Mouse (Mus musculus): ENCODE results near the gene Aebp1.

Aebp1 gene

DNA sequence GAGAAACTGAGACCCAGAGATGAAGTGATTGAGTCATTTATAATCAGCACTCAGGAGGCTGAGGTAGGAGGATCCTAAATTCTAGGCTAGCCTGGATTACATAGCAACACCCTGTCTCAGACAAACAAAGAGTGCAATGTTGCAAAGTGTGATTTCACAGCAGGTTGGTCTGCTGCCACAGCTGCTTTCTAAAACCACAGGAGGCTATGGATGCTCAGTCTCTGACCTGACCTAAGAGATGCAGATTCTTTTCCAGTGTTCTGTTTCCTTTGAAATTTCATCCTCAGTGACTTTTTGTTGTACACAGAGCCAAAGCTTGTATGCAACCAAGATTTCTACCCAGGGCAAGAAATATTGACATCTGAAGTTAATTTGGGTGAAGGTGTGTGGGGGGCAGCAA lies 6.3 kb upstream of the Aebp1 start:
- DNase-seq (ENCODE audit: inconsistent age in 2 of 2, low spot score in 1 of 2) = no peak

DNA sequence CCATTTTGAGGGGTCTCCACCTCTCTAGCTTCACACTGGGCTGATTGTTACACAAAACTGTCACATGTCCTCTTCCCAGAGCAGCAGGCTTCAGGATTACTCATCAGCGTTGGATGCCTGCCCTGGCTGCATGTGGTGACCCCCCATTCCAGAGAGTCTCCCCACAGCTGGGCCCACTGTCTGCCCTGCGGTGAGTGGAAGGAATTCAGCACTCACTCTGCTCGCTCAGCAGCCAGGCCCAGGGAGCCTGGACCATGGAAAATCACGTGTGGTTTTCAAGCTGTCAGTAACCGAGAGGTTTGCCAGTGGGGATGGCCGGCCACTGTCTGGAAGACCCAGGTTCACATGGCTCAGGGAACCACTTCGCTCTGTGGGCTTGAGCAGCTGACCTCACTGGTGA lies 5.8 kb upstream of the Aebp1 start:
- DNase-seq (ENCODE audit: inconsistent age in 2 of 2, low spot score in 1 of 2) = peak; percentile 65 to 73

DNA sequence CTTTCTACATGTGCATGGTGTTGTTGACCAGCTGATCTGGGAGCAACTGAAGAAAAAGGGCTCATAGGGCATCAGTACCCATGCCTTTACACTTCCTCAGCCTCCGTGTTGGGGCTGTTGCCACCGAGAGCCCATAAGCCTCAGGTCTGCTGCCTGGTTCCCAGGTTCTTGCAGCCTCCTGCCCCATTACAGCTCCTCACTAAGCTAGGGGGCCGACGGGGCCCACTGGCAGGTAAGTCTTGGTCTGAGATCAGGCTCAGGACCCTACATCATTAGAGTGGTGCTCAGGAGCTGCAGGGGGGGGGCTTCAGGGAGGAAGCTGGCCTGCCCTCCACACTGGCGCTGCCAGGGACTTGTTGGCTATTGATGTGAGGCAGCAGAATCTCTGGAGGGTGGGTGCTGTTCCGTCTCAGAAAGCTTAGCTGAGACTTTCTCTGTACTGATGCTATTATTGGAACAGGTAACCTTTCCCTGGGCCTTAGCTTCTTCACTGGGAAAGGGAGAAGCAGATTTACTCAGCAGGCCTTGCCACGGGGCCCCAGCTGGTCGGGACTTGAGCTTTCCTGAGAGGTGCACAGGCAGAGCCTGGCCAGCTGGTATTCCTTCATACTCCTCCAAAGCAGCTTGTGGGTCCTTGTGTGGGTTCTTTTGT lies 5.1 kb upstream of the Aebp1 start:
- DNase-seq (ENCODE audit: inconsistent age in 2 of 2, low spot score in 1 of 2) = peak in 1 of 2 experiments; percentile 19

DNA sequence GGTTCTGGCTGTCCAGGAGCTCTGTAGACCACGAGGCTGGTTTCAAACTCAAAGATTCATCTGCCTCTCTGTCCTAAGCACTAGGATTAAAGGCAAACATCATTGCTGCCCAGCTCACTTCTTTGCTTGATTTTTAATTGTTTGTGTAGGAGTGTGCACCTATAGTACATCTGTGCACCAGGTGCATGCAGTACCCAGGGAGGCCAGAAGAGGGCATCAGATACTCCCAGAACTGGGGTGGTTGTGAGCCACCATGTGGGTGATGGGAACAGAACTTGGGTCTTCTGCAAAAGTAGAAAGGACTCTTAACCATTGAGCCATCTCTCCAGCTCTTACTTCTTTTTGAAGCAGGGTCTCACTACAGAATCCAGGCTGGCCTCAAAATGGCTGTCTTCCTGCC lies 3.0 kb upstream of the Aebp1 start:
- peak in 1 of 2 experiments; percentile 36 for DNase-seq (ENCODE audit: inconsistent age in 2 of 2, low spot score in 1 of 2)

DNA sequence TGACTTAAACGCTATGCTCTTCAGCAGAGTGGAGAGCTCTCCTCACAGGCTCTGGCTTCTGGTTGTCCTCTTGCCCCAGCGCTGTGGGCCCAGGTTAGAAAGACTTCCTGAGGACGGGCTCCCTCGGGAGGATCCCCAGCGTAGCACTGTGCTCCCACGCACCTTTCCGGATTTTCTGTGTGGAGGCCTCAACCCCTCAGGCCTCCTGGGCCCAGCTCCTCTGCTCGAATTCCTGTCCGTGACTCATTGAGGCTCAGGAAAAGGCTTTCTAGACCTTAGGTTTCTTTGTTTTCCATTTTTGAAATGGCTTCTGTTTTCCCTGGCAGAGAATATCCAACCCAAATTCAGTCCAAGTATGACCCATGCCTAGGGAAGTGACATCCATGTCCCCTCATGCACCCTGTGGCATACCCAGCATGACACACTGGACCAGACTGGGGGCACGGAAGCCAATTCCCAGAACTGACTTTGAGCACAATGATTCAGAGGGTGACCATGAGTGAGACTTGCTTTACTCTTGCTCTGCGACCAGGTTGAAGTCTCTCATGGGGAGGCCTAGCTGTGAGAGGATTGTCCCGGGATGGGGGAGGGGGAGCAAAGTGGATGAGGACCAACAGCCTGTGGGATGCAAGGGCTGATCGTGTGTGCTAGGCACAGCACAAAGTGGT lies 1.7 kb upstream of the Aebp1 start:
- DNase-seq (ENCODE audit: inconsistent age in 2 of 2, low spot score in 1 of 2) = peak; percentile 27 to 81

DNA sequence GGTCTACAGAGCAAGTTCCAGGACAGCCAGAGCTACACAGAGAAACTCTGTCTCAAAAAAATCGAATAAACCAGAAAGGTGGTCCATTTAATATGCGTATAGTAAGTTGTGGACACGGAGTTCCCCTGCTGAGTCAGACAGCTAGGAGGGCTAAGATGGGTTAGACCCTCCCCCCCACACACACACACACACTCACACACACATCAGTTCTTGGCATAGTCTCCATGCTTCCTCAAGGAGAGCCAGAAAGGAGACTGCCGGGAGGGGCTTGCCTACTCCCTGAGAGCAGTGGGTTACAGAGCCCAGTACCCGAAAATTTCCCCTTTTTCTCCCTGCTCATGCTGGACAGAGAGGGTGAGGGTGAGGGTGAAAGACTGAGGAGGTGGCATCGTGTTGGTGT lies 1.1 kb upstream of the Aebp1 start:
- DNase-seq (ENCODE audit: inconsistent age in 2 of 2, low spot score in 1 of 2) = peak; percentile 26 to 52

DNA sequence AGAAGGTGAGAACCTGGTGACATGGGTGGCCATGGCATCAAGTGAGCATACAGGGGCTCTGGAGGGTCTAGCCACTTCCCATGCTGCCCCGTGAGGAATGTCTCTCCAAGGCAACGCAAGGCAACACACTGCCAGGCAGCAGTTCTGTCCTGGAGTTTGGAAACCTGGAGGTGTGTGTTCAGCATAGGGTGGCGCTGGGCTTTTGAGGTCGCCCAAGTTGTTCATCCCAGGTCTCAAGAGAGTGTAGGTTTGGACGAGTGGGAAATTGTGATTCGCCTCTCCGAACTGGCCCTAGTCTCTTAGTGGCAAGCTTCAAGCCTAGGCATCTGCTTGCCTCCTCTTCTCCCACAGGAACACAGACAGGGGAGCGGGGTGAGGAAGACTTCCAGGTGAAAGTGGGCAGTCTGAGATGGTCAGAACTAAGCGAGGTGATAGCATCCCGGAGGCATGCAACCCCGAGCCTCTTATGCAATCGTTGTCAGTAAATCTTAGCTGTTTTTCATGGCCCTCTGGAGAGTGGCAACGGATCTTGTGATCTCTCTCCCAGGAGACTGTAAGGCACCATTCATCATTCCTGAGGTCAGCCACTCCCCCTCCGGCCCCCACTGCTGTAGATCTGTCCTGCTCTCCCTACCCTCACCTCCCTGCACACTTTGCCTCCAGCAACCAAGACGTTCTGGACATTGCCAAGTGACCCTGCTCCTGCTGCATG lies 803 bp downstream of the Aebp1 start:
- DNase-seq (ENCODE audit: inconsistent age in 2 of 2, low spot score in 1 of 2) = peak; percentile 91 to 96

DNA sequence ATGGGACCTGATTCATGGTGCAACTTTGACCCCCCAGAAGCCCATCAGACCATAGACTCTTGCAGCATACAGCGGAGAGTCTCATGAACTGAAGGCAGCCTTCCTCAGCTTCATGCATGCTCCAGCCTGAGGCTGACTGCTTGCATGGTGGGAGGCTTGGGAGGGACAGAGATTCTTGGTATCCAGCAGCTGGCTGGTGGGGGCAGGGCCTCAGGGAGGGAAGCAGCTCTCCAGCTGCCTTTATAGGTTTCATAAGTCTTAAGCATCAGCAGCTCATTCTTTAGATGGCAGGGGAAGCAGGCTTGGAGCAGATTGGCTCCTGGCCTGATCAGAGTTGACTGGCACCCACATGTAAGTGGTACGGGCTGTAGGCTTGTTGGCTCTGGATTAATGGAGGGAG lies 5.4 kb downstream of the Aebp1 start:
- DNase-seq (ENCODE audit: inconsistent age in 2 of 2, low spot score in 1 of 2) = peak in 1 of 2 experiments; percentile 28

DNA sequence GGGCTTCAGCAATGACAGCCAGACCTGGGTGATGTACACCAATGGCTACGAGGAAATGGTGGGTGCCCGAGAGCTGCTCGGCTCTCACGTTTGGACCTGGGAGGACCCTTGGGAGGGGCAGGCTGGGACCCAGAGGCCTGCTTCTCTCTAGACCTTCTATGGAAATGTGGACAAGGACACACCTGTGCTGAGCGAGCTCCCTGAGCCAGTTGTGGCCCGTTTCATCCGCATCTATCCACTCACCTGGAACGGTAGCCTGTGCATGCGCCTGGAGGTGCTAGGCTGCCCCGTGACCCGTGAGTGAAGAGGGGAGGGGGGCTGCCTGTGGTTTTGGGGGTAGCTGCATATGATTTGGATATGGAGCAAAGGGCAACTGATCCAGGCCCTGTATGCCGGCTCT lies 6.6 kb downstream of the Aebp1 start:
- peak in 1 of 2 experiments; percentile 28 for DNase-seq (ENCODE audit: inconsistent age in 2 of 2, low spot score in 1 of 2)

DNA sequence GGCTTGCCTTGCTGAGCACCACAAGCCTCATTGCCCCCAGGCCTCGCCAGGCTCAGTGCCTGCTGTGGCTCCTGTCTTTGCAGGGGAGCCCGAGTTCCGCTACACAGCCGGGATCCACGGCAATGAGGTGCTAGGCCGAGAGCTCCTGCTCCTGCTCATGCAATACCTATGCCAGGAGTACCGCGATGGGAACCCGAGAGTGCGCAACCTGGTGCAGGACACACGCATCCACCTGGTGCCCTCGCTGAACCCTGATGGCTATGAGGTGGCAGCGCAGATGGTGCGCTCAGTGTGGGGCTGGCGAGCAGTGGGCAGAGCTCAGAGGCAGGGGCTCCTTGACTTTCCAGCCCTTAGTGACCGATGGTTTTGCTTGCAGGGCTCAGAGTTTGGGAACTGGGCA lies 7.6 kb downstream of the Aebp1 start:
- DNase-seq (ENCODE audit: inconsistent age in 2 of 2, low spot score in 1 of 2) = peak in 1 of 2 experiments; percentile 46

DNA sequence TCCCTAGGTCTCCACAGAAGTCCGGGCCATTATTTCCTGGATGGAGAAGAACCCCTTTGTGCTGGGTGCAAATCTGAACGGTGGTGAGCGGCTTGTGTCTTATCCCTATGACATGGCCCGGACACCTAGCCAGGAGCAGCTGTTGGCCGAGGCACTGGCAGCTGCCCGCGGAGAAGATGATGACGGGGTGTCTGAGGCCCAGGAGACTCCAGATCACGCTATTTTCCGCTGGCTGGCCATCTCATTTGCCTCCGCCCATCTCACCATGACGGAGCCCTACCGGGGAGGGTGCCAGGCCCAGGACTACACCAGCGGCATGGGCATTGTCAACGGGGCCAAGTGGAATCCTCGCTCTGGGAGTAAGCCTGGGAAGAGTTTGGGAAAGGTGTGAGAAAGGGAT lies 8.3 kb downstream of the Aebp1 start:
- peak in 1 of 2 experiments; percentile 42 for DNase-seq (ENCODE audit: inconsistent age in 2 of 2, low spot score in 1 of 2)

DNA sequence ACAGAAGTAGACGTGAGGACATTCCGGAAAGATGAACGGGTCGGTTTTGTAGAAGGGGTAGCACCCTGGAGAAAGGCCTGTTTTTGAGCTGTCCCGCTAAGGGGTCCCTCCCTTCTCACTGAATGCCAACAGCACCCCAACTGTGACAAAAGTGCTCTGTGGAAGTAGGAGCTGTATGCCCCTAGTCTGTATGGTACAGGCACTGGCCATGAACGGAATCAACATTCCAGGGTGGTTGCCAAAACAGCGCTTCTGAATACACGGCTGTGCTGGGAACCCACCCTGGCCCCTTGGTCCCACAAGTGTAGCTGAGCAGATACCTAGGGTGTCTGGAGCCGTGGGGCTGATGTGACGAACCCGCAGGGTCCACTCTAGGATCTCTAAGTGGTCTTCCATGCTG lies 11.0 kb downstream of the Aebp1 start:
- DNase-seq (ENCODE audit: inconsistent age in 2 of 2, low spot score in 1 of 2) = peak; percentile 18 to 68

DNA sequence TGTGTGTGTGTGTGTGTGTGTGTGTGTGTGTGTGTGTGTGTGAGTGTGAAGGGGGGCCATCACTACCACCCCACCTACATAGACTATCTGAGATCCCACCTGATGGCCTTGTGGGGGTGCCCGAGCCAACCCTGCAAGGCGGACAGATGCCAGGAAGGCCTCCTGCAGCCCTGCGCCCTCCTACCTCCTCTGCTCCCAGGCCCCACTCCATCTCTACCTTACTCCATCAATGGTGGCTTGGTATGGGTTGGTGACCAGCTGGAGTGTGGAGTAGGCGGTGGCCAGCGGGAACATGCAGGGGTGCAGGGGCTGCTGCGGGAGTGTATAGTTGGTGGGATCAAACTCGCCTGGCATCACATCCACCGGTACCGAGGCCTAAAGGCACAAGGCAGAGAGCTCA lies 11.4 kb downstream of the Aebp1 start:
- DNase-seq (ENCODE audit: inconsistent age in 2 of 2, low spot score in 1 of 2) = peak in 1 of 2 experiments; percentile 51

DNA sequence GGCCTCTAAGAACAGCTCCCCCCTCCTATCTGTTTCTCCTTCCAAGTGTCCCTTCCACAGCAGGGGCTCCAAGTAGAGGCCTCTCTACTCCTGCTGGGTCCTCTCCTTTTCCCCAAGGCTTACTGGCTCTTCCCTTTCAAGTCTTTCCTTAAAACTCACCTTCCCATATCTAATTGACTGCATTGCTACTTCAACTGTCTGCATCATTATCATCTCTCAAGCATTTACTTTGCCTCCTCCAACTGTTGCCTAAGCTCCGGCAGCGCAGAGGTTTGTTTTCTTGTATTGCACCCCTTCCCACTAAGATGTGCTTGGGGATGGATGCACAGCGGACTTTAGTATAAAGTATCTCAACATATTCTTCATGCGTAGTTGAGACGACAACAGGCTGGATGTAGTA lies 15.7 kb downstream of the Aebp1 start:
- peak in 1 of 2 experiments; percentile 62 for DNase-seq (ENCODE audit: inconsistent age in 2 of 2, low spot score in 1 of 2)

DNA sequence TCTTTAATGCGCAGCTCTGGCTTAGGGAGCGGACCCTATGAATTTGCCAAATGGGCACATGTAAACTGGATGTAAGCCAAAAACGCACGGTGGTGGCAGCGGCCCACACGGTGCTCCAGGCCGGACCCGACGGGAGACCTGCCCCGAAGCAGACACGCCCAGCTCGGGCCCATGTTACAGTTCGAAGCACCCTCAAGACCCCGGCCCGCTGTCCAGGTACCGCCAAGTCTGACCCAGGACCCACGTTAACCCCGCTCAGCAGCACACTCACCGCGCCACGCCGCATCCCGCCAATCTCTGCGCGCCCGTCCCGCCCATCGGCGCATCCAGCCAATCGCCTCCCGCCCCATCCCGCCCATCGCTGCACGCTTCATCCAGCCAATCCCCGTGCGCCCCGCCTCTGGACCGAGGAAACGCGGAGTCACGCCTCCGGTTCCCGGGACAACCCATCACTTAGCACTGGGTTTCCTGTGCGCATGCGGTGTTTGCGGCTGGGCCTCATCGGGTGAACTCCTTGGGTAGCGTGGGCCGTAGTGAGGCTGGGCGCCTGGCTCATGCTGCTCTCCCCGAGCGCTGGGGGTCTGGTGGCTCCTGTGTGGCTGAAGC lies 16.3 kb downstream of the Aebp1 start, which contains the start of gene Pold2:
Pold2 (minus strand) TSS at position 372 of the 606 bp plus-strand sequence.
- DNase-seq (ENCODE audit: inconsistent age in 2 of 2, low spot score in 1 of 2) = peak; percentile 98

DNA sequence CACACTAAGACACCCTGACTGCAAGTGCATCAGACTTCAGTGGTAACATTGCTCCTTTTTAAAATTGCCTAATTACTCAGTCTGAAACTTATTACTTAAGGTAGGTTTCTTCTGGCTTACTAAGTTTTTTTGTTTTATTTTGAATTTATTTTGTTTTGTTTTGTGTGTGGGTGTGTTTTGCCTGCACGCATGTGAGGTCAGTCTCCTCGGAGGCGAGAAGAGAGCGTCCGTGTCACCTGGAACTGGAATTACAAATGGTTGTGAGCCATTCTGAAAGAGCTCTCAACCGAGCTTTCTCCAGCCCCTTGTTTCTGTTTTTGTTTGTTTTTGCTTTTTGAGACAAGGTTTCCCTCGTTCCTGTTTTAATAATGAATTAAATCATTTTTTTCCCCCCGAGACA lies 16.9 kb downstream of the Aebp1 start:
- DNase-seq (ENCODE audit: inconsistent age in 2 of 2, low spot score in 1 of 2) = no peak

DNA sequence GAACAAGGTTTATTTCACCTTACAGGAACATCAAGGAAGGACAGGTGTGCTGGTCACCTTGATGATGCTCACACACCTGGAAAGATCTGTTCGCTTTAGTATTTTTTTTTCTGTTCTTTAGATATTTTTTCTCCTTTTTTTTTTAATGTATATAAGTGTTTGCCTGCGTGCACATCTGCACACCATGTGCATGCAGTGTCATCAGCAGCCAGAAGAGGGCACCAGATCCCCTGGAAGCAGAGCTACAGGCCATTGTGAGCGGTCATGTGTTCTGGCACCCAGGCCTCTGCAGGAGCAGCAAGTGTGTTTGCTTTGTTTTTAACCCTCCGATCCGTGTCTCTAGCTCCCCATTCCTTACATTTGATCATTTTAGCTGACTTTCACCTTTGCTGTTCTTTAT lies 18.2 kb downstream of the Aebp1 start:
- peak; percentile 49 to 77 for DNase-seq (ENCODE audit: inconsistent age in 2 of 2, low spot score in 1 of 2)

DNA sequence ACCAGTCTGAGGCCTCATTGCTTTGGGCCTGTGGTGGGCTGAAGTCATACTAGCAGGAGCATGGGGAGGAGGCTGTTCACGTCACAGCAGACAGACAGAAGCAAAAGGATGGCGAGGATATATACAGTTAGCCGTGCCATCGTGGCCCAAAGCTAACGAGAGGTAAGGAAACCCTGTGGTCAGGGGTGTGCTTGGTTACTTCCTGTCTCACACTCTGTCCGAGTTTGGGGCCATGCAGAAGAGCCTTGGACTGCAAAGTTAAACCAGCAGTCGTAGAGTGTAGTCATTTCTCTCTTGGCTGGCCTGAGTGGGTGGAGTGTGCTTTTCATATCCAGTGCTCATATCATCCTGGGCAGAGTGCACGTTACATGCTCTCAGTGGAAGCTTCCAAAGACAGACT lies 20.8 kb downstream of the Aebp1 start:
- DNase-seq (ENCODE audit: inconsistent age in 2 of 2, low spot score in 1 of 2) = no peak

DNA sequence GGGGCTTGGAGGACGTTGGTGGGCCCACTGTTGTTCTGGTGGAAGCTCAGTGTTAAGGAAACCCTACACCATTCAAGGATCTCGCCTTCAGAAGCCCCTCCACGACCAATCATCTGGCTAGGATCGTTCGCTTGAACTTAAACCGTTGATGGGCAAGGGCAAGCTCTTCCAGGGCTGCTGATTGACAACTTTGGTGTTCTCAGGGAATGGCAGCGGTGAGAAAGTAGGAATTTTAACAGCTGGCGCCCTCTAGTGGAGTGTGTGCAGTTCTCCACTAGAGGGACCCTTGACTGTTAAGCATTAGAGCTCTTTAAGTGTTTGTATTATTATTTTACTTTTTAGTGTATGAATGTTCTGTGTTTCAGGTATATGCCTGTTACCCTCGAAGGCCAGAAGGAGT lies 24.4 kb downstream of the Aebp1 start:
- peak; percentile 53 to 85 for DNase-seq (ENCODE audit: inconsistent age in 2 of 2, low spot score in 1 of 2)

DNA sequence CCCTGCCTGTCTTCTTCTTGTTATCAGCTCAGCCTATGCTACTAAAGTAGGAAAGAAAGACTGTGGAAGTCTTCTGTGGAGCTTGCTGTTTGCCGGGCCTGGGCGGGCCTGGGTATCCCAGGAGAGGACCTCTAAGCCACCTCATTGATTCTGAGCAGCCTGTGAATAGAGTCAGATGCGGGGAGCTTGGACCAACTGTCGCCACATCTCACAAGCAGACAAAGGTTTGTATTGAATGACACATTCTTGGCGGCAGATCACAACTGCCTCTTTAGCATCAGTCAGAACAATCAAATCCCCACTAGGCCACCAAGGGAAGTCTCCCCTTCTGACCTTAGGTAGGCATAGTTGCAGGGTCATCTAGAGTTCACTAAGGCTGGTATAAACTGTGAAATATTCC lies 25.5 kb downstream of the Aebp1 start:
- no peak for DNase-seq (ENCODE audit: inconsistent age in 2 of 2, low spot score in 1 of 2)

DNA sequence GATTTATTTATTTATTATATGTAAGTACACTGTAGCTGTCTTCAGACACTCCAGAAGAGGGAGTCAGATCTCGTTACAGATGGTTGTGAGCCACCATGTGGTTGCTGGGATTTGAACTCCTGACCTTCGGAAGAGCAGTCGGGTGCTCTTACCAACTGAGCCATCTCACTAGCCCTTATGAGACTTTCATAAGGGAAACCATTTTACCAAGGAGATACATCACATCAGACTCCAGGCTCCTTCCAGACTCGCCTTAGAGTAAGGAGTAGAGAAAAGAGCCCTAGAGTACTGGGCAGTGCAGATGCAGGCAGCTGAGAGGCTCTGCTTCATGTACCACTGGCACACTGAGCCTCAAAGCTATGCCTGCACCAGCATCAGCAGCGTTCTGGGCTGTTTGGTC lies 26.8 kb downstream of the Aebp1 start:
- DNase-seq (ENCODE audit: inconsistent age in 2 of 2, low spot score in 1 of 2) = peak in 1 of 2 experiments; percentile 19

DNA sequence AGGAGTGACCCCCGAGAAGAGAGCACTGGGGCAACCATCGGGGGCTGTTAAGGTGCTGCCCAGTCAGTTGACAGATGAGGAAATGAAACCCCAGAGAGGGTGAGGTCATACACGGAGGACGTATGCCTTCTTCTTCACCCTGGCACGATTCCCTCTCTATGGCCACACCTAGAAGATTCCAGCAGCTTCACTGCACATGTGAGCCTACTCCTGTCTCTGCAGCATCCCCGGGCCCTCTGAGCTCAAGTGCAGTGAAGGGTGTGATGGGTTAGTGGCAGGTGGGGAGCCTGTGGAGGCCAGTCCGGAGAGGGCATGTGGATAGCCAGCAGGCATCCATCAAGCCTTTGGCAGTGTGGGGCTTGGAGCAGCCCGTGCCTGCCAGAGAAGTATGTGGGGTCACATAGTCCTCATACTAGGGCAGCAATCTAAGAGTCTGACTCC lies 30.4 kb downstream of the Aebp1 start:
- DNase-seq (ENCODE audit: inconsistent age in 2 of 2, low spot score in 1 of 2) = peak in 1 of 2 experiments; percentile 32

Measured in adrenal gland, adult (tissue).